Mouse (Mus musculus) heart, adult 2 months (tissue): ENCODE data around the gene Ces2g.

ENCODE experiments used
- CTCF ChIP-seq: fragments of 200-600 bp; IDR thresholded peaks from 2 replicates; pipeline ENCODE4 v1.8.1; 2022; ENCODE audit warnings: antibody characterized with exemption, mild to moderate bottlenecking, moderate library complexity
- EP300 ChIP-seq: fragments of 200-500 bp; IDR thresholded peaks from 2 replicates; pipeline ENCODE4 v1.6.1; 2011; ENCODE audit warnings: low read depth, low read length, control low read depth; ENCODE audit not compliant: insufficient read depth
- POLR2A ChIP-seq: fragments of 200-500 bp; IDR thresholded peaks from 2 replicates; pipeline ENCODE4 v1.6.1; 2011; ENCODE audit warnings: mild to moderate bottlenecking, low read depth, low read length, control low read depth; ENCODE audit not compliant: insufficient read depth

DNA sequence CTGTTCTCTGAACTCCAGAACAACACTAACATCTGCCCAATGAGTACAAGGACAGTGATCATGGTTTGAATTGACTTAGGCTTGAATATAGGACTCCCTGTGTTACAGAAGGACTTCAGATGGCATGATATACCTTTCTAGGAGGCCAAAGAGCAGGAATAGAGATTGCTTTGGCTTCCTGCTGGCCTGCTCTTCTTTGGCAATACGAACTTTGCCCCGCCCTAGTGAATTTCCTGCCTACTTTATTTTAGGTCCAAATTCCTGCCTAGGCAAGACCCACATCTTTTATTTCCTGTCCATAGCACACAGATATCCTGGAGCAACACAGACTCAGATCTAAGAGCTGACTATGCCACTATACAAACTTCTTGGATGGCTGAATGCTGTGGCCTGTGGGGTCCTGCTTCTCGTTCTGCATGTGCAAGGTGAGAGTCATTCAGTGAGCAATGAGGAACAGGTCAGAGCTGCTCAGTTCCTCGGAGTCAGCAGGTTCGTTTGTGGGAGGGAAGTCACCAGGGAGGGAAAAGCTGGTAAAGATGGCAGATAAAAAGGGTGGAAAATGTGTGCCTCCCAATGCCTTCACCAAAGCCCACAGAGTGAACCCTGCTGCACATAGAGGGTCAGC is 35.4 kb upstream of the Ces2g start, which contains the start of gene Ces2e:
- TF ChIP-seq CTCF (no peak), POLR2A (no peak), EP300 (no peak)
